Mouse (Mus musculus) right cerebral cortex, postnatal 25 days (tissue): ENCODE data around the gene Lrriq1.

Experiments
- DNase-seq: peaks from one replicate; pipeline ENCODE4 v3.0.0; 2022

Lrriq1 gene

GRCm38 (mm10) chr10:103235707-103236459 lies at the start of gene Lrriq1:
TSS of gene Lrriq1 (minus strand) at chr10:103236322.
- peak; percentile 83 for DNase-seq

- no peak for DNase-seq
Observed at GRCm38 (mm10) chr10:103253842-103254803, 18.0 kb upstream of the Lrriq1 start.

GRCm38 (mm10) chr10:103236460-103236772 lies 294 bp upstream of the Lrriq1 start:
- DNase-seq = no peak

- DNase-seq = no peak
Observed at GRCm38 (mm10) chr10:103226646-103227045, 9.5 kb downstream of the Lrriq1 start.

GRCm38 (mm10) chr10:103194655-103195328 lies 41.3 kb downstream of the Lrriq1 start:
- DNase-seq = no peak

GRCm38 (mm10) chr10:103145769-103146379 lies 90.2 kb downstream of the Lrriq1 start:
- DNase-seq = no peak

GRCm38 (mm10) chr10:103144927-103145768 lies 91.0 kb downstream of the Lrriq1 start:
- no peak for DNase-seq

GRCm38 (mm10) chr10:103142526-103142925 lies 93.6 kb downstream of the Lrriq1 start:
- no peak for DNase-seq

- no peak for DNase-seq
Observed at GRCm38 (mm10) chr10:103141532-103141931, 94.6 kb downstream of the Lrriq1 start.

- DNase-seq = no peak
Observed at GRCm38 (mm10) chr10:103140609-103141008, 95.5 kb downstream of the Lrriq1 start.

- no peak for DNase-seq
Observed at GRCm38 (mm10) chr10:103114629-103115028, 121.5 kb downstream of the Lrriq1 start.

GRCm38 (mm10) chr10:103108090-103108489 lies 128.0 kb downstream of the Lrriq1 start:
- DNase-seq = no peak

GRCm38 (mm10) chr10:103086101-103086500 lies 150.0 kb downstream of the Lrriq1 start:
- DNase-seq = no peak

- no peak for DNase-seq
Observed at GRCm38 (mm10) chr10:103049593-103049992, 186.5 kb downstream of the Lrriq1 start.

- DNase-seq = no peak
Observed at GRCm38 (mm10) chr10:103046623-103047022, 189.5 kb downstream of the Lrriq1 start.

- no peak for DNase-seq
Observed at GRCm38 (mm10) chr10:103045019-103045418, 191.1 kb downstream of the Lrriq1 start.

GRCm38 (mm10) chr10:103035002-103035640 lies 201.0 kb downstream of the Lrriq1 start:
- DNase-seq = no peak

GRCm38 (mm10) chr10:103030931-103031330 lies 205.2 kb downstream of the Lrriq1 start:
- DNase-seq = no peak

- peak; percentile 7 for DNase-seq
Observed at GRCm38 (mm10) chr10:103029730-103030490, 206.2 kb downstream of the Lrriq1 start, which contains the start of gene Alx1. TSS of gene Alx1 (minus strand) at chr10:103030215.

- DNase-seq = peak; percentile 6
Observed at GRCm38 (mm10) chr10:103029132-103029729, 206.9 kb downstream of the Lrriq1 start.
